Mouse (Mus musculus) lung, embryonic 16.5 days (tissue): ENCODE measurements around the gene Cyp24a1. TPM values are rescaled to one million over a fixed set of nuclear protein-coding genes. Genes with fewer than 3 reads are reported as not detected.

ENCODE experiments used
- ATAC-seq: fragments of 200-750 bp; cut with Nextera tagmentation; 2 replicates; pipeline ENCODE4 v1.8.0; 2017; ENCODE audit warnings: low read depth, mild to moderate bottlenecking, moderate library complexity
- H3K27ac ChIP-seq: fragments of 300-500 bp; sonication (generic); 2 replicates; pipeline ENCODE4 v1.5.1; 2014; ENCODE audit warnings: mild to moderate bottlenecking, control low read depth, low read length
- H3K27me3 ChIP-seq: fragments of 300-500 bp; sonication (generic); 2 replicates; pipeline ENCODE4 v1.6.1; 2014; ENCODE audit warnings: low read depth, low read length, mixed read lengths; ENCODE audit not compliant: control insufficient read depth, insufficient read depth
- H3K36me3 ChIP-seq: fragments of 300-500 bp; sonication (generic); 2 replicates; pipeline ENCODE4 v1.6.1; 2014; ENCODE audit warnings: low read length; ENCODE audit not compliant: control insufficient read depth, insufficient read depth
- H3K4me1 ChIP-seq: fragments of 300-500 bp; sonication (generic); replicated peaks from 2 replicates; pipeline ENCODE4 v1.6.1; 2014; ENCODE audit warnings: low read length, mixed read lengths; ENCODE audit not compliant: control insufficient read depth, insufficient read depth
- H3K4me2 ChIP-seq: fragments of 300-500 bp; sonication (generic); 2 replicates; pipeline ENCODE4 v1.6.1; 2014; ENCODE audit warnings: low read depth, low read length, control low read depth
- H3K4me3 ChIP-seq: fragments of 300-500 bp; sonication (generic); 2 replicates; pipeline ENCODE4 v1.5.1; 2014; ENCODE audit warnings: mild to moderate bottlenecking, low read length, control low read depth
- H3K9ac ChIP-seq: fragments of 300-500 bp; sonication (generic); 2 replicates; pipeline ENCODE4 v1.6.1; 2014; ENCODE audit warnings: low read length, control low read depth
- H3K9me3 ChIP-seq: fragments of 300-500 bp; sonication (generic); 2 replicates; pipeline ENCODE4 v1.6.1; 2016; ENCODE audit warnings: low read length; ENCODE audit not compliant: control insufficient read depth
- WGBS: fragments of 180-500 bp; shearing (Covaris S2); extraction: QIAGEN DNeasy Blood & Tissue Kit; methylation state at CpG from one replicate; pipeline ENCODE4 v1.1.7; 2014; 5-methylcytosine and 5-hydroxymethylcytosine counted together
- polyA plus RNA-seq: library from polyadenylated mRNA; unstranded; fragments of >200 nt; fragmentation: Nextera tagmentation; extraction: Ambion mirVana; gene quantifications from 2 replicates; pipeline ENCODE4 v1.2.1, GENCODE M21; 2015

Gene Cyp24a1
- polyA plus RNA-seq, 1 experiment from 2014 or later, result not detected

DNA sequence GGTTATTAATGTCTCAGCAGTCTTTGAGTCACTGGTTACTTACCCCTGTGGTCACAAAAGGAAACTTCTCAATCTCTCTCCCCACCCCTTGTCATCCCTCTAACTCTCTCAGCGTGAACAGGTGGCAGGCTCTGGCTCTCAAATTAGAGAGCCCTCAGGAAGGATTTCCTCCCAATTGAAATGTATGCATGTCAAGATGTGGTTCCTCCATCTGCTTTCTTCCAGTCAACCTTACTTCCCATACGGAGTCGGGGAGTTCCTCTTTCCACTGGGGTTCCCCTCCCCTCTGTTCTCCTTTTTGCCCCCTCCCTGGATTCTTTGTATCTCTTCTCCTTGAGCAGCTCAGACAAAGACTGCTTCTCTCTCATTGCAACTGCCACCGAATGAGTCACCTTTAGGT lies 60.7 kb downstream of the Cyp24a1 start:
- H3K4me1 ChIP-seq, result 0 out of 2 replicates have a peak, but pooled peaks cover 3% of the 10 kb centered on the region
- no peaks in the 10 kb centered on the region for H3K9me3 ChIP-seq
- H3K27me3 ChIP-seq, result no peaks in the 10 kb centered on the region; the same call in 1 of the 2 replicates
- H3K4me3 ChIP-seq, result no peak overlapping the region
- H3K4me2 ChIP-seq, result no peak overlapping the region
- ATAC-seq, result no peak
- no peaks in the 10 kb centered on the region for H3K36me3 ChIP-seq
- WGBS, result 70% methylated on average over 4 of the region's 4 CpGs
- H3K27ac ChIP-seq, result no peak overlapping the region
- no peak overlapping the region for H3K9ac ChIP-seq

Other genes with a start within 250 kb of the Cyp24a1 start
- 3.7 and 5.4 TPM in 2 replicates for gene Bcas1, start 69.3 kb downstream of the Cyp24a1 start, polyA plus RNA-seq
- 69.2 and 77.2 TPM in 2 replicates for gene Pfdn4, start 717 bp downstream of the Cyp24a1 start, polyA plus RNA-seq
- gene 4930470P17Rik, start 104.9 kb upstream of the Cyp24a1 start, polyA plus RNA-seq, result not detected in 2 replicates
- 1.8 and 1.9 TPM in 2 replicates for gene Dok5, start 234.7 kb upstream of the Cyp24a1 start, polyA plus RNA-seq